Mouse (Mus musculus) liver, embryonic 14.5 days (tissue): ENCODE measurements at regions not wholly inside any gene's neighbourhood (a gene's known extent, or its start where the extent isn't known, plus 50 kb on each side); places are given as distances from the start of the nearest gene placed in this dataset.

Experiments
- ATAC-seq: fragments of 200-750 bp; cut with Nextera tagmentation; 2 replicates; pipeline ENCODE4 v1.8.0; 2017; ENCODE audit warnings: moderate number of reproducible peaks, mild to moderate bottlenecking, moderate library complexity; ENCODE audit not compliant: insufficient read depth
- DNase-seq, 3 experiments: peaks; one replicate each; pipeline ENCODE4 v3.0.0-alpha.2; 2012 to 2013; ENCODE audit warnings: low read depth in 3 of 3, low spot score in 3 of 3
- H3K27ac ChIP-seq: fragments of 300-500 bp; sonication (generic); 2 replicates; pipeline ENCODE4 v1.5.1; 2014; ENCODE audit warnings: moderate library complexity, mild to moderate bottlenecking, control low read depth, inconsistent platforms
- H3K27me3 ChIP-seq: fragments of 300-500 bp; sonication (generic); 2 replicates; pipeline ENCODE4 v1.6.1; 2014; ENCODE audit warnings: mild to moderate bottlenecking, low read length, moderate library complexity; ENCODE audit not compliant: control insufficient read depth, insufficient read depth
- H3K36me3 ChIP-seq: fragments of 300-500 bp; sonication (generic); replicated peaks from 2 replicates; pipeline ENCODE4 v1.6.1; 2014; ENCODE audit warnings: low read depth; ENCODE audit not compliant: control insufficient read depth, insufficient read depth
- H3K4me1 ChIP-seq, 2 experiments: fragments of 200-500 bp in 1 of 2; fragments of 300-500 bp in 1 of 2; sonication (generic) in 1 of 2; replicated peaks; 2 replicates each; pipeline ENCODE4 v1.6.1; 2012 to 2014; ENCODE audit warnings: antibody characterized with exemption in 1 of 2, inconsistent platforms in 1 of 2, low read length in 1 of 2; ENCODE audit not compliant: control insufficient read depth in 2 of 2, insufficient read depth in 2 of 2
- H3K4me2 ChIP-seq: fragments of 300-500 bp; sonication (generic); 2 replicates; pipeline ENCODE4 v1.6.1; 2014; ENCODE audit warnings: low read depth, mild to moderate bottlenecking, control low read depth, moderate library complexity
- H3K4me3 ChIP-seq, 2 experiments: fragments of 200-500 bp in 1 of 2; fragments of 300-500 bp in 1 of 2; sonication (generic) in 1 of 2; 2 replicates each; pipeline ENCODE4 v1.5.1; 2012 to 2014; ENCODE audit warnings: low read depth in 2 of 2, low read length in 2 of 2, mild to moderate bottlenecking in 2 of 2, control low read depth in 1 of 2, inconsistent platforms in 1 of 2, moderate library complexity in 1 of 2; ENCODE audit not compliant: insufficient read depth in 1 of 2
- H3K9ac ChIP-seq: fragments of 300-500 bp; sonication (generic); replicated peaks from 2 replicates; pipeline ENCODE4 v1.6.1; 2014; ENCODE audit warnings: mild to moderate bottlenecking, control low read depth, moderate library complexity
- H3K9me3 ChIP-seq: fragments of 300-500 bp; sonication (generic); 2 replicates; pipeline ENCODE4 v1.6.1; 2016; ENCODE audit warnings: low read length, mixed read lengths; ENCODE audit not compliant: control insufficient read depth
- CTCF ChIP-seq: IDR thresholded peaks from 2 replicates; pipeline ENCODE4 v1.5.1; 2016; ENCODE audit warnings: antibody characterized with exemption, low read depth, control low read depth
- EP300 ChIP-seq: IDR thresholded peaks from 2 replicates; pipeline ENCODE4 v1.6.1; 2016; ENCODE audit warnings: antibody characterized with exemption, low read depth
- WGBS: fragments of 180-500 bp; shearing (Covaris S2); extraction: QIAGEN DNeasy Blood & Tissue Kit; methylation state at CpG from one replicate; pipeline ENCODE4 v1.1.7; 2014; ENCODE audit not compliant: insufficient replicate concordance; 5-methylcytosine and 5-hydroxymethylcytosine counted together

GRCm38 (mm10) chr1:144055476-144056213 lies 51.7 kb upstream of the Rgs2 start:
- 65% methylated on average over 13 of the region's 13 CpGs for WGBS
- H3K27me3 ChIP-seq = no peaks in the 10 kb centered on the region
- no peak overlapping the region for H3K27ac ChIP-seq
- H3K4me1 ChIP-seq = no peaks in the 10 kb centered on the region
- H3K4me3 ChIP-seq = no peak overlapping the region
- ATAC-seq (no peak), DNase-seq (no peak)
- H3K9ac ChIP-seq = no peak overlapping the region
- H3K4me2 ChIP-seq = no peak overlapping the region
- TF ChIP-seq EP300 = no peak
- TF ChIP-seq CTCF = no peak
- H3K36me3 ChIP-seq = no peaks in the 10 kb centered on the region
- no peaks in the 10 kb centered on the region for H3K9me3 ChIP-seq
